Mouse (Mus musculus) heart, postnatal 0 days (tissue): ENCODE data around the gene Usp47.

Experiments
- CTCF ChIP-seq: IDR thresholded peaks from 2 replicates; pipeline ENCODE4 v1.5.1; 2016; ENCODE audit warnings: antibody characterized with exemption, control low read depth, low read depth
- EP300 ChIP-seq: IDR thresholded peaks from 2 replicates; pipeline ENCODE4 v1.6.1; 2016; ENCODE audit warnings: antibody characterized with exemption, low read depth

GRCm38 (mm10) chr7:112127085-112127637 is 103.9 kb downstream of the Usp47 start:
- TF ChIP-seq CTCF (no peak), EP300 (no peak)
